Mouse (Mus musculus) intestine, embryonic 16.5 days (tissue): ENCODE results near the gene Slamf7. TPM values are rescaled to one million over a fixed set of nuclear protein-coding genes. Genes with fewer than 3 reads are reported as not detected.

Source experiments
- ATAC-seq: fragments of 200-750 bp; cut with Nextera tagmentation; 2 replicates; pipeline ENCODE4 v1.8.0; 2017; ENCODE audit warnings: moderate TSS enrichment, moderate library complexity
- H3K27ac ChIP-seq: fragments of 300-500 bp; sonication (generic); 2 replicates; pipeline ENCODE4 v1.5.1; 2014; ENCODE audit warnings: mild to moderate bottlenecking, low read length
- H3K27me3 ChIP-seq: fragments of 300-500 bp; sonication (generic); replicated peaks from 2 replicates; pipeline ENCODE4 v1.6.1; 2014; ENCODE audit warnings: low read length, control low read depth, mixed read lengths; ENCODE audit not compliant: control insufficient read depth, insufficient read depth
- H3K36me3 ChIP-seq: fragments of 300-500 bp; sonication (generic); 2 replicates; pipeline ENCODE4 v1.6.1; 2014; ENCODE audit warnings: low read length, control low read depth; ENCODE audit not compliant: control insufficient read depth, insufficient read depth
- H3K4me1 ChIP-seq: fragments of 300-500 bp; sonication (generic); 2 replicates; pipeline ENCODE4 v1.6.1; 2014; ENCODE audit warnings: low read length, control low read depth, mixed read lengths; ENCODE audit not compliant: control insufficient read depth, insufficient read depth
- H3K4me2 ChIP-seq: fragments of 300-500 bp; sonication (generic); 2 replicates; pipeline ENCODE4 v1.6.1; 2014; ENCODE audit warnings: low read depth, low read length, control low read depth
- H3K4me3 ChIP-seq: fragments of 300-500 bp; sonication (generic); 2 replicates; pipeline ENCODE4 v1.5.1; 2014; ENCODE audit warnings: mild to moderate bottlenecking, low read length
- H3K9ac ChIP-seq: fragments of 300-500 bp; sonication (generic); 2 replicates; pipeline ENCODE4 v1.6.1; 2014; ENCODE audit warnings: low read depth, low read length
- H3K9me3 ChIP-seq: fragments of 300-500 bp; sonication (generic); 2 replicates; pipeline ENCODE4 v1.6.1; 2016; ENCODE audit warnings: low read length, control low read depth; ENCODE audit not compliant: control insufficient read depth
- WGBS: fragments of 180-500 bp; shearing (Covaris S2); extraction: QIAGEN DNeasy Blood & Tissue Kit; methylation state at CpG from one replicate; pipeline ENCODE4 v1.1.7; 2014; 5-methylcytosine and 5-hydroxymethylcytosine counted together
- polyA plus RNA-seq: library from polyadenylated mRNA; unstranded; fragments of >200 nt; fragmentation: Nextera tagmentation; extraction: Ambion mirVana; gene quantifications from 2 replicates; pipeline ENCODE4 v1.2.1, GENCODE M21; 2015

Gene Slamf7
- polyA plus RNA-seq, 1 experiment from 2014 or later: 0.18 TPM

- WGBS: 81% methylated on average over 3 of the region's 3 CpGs
- no peak for ATAC-seq
- no peak overlapping the region for H3K4me2 ChIP-seq
These were observed 25.0 kb downstream of the Slamf7 start for GRCm38 (mm10) chr1:171627801-171628200.

DNA sequence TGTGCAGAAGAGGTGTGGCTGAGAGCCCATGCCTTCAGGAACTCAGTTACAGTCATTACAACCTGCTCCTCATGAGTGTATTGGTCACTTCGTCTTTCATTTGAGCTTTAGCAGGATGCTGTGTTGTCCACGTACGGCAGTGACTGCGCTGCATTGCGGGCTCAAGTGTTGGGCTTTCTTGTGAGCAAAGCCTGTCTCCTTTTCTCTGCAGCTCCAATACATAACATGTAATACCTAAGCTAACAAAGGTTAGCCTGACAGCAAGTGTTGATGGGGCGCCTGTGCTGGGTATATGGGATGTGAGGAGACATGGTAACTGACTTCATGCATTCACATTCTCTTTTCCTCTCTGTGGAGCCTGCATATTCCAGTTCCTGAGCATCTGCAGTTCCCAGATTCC, 32.7 kb downstream of the Slamf7 start:
- no peaks in the 10 kb centered on the region for H3K36me3 ChIP-seq
- H3K27ac ChIP-seq: no peak overlapping the region
- 89% methylated on average over 6 of the region's 6 CpGs for WGBS
- no peaks in the 10 kb centered on the region for H3K9me3 ChIP-seq
- H3K27me3 ChIP-seq: no peaks in the 10 kb centered on the region
- no peak overlapping the region for H3K4me3 ChIP-seq
- no peaks in the 10 kb centered on the region for H3K4me1 ChIP-seq
- H3K9ac ChIP-seq: no peak overlapping the region
- no peak for ATAC-seq
- no peak overlapping the region for H3K4me2 ChIP-seq

More at GRCm38 (mm10) chr1:171627801-171628200, 25.0 kb downstream of the Slamf7 start:
- no peaks in the 10 kb centered on the region for H3K4me1 ChIP-seq
- H3K27me3 ChIP-seq: no peaks in the 10 kb centered on the region
- no peak overlapping the region for H3K27ac ChIP-seq
- H3K4me3 ChIP-seq: no peak overlapping the region
- H3K9me3 ChIP-seq: no peaks in the 10 kb centered on the region
- H3K36me3 ChIP-seq: no peaks in the 10 kb centered on the region
- H3K9ac ChIP-seq: no peak overlapping the region

DNA sequence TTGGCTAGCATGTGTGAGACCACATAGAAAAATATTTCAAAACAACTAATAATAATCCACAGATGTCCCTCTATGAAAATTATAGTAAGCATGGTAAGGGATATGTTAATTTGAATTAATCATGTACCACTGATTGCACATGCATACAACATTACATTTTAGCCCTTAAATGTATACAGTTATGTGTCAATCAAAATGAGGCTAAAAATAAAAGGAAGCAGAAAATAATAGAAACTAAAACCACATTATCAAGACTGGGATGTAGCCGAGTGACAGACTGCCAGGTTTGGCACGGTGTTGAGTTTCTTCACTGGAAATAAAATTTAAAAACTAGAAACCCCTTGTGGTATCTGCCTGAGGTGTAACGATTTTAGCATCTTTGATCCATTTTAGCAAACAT, 33.2 kb downstream of the Slamf7 start:
- WGBS: 87% methylated on average over 3 of the region's 3 CpGs
- Histone ChIP-seq H3K36me3 (no peaks in the 10 kb centered on the region), H3K4me3 (no peak overlapping the region), H3K9me3 (no peaks in the 10 kb centered on the region), H3K4me2 (no peak overlapping the region), H3K4me1 (no peaks in the 10 kb centered on the region), H3K9ac (no peak overlapping the region), H3K27me3 (no peaks in the 10 kb centered on the region), H3K27ac (no peak overlapping the region)
- ATAC-seq: no peak

- 79% methylated on average over 8 of the region's 8 CpGs for WGBS
- H3K4me2 ChIP-seq: no peak overlapping the region
- no peak for ATAC-seq
- no peaks in the 10 kb centered on the region for H3K4me1 ChIP-seq
- no peaks in the 10 kb centered on the region for H3K9me3 ChIP-seq
- H3K36me3 ChIP-seq: no peaks in the 10 kb centered on the region
- H3K27me3 ChIP-seq: no peaks in the 10 kb centered on the region
- no peak overlapping the region for H3K4me3 ChIP-seq
- H3K9ac ChIP-seq: no peak overlapping the region
- no peak overlapping the region for H3K27ac ChIP-seq
These were observed 33.8 kb downstream of the Slamf7 start for GRCm38 (mm10) chr1:171619001-171619400.

GRCm38 (mm10) chr1:171616881-171617515, 35.8 kb downstream of the Slamf7 start:
- Histone ChIP-seq H3K27ac (no peak overlapping the region), H3K4me2 (no peak overlapping the region), H3K27me3 (no peaks in the 10 kb centered on the region), H3K36me3 (no peaks in the 10 kb centered on the region), H3K4me1 (no peaks in the 10 kb centered on the region), H3K9me3 (no peaks in the 10 kb centered on the region), H3K9ac (no peak overlapping the region), H3K4me3 (no peak overlapping the region)
- 78% methylated on average over 11 of the region's 11 CpGs for WGBS
- ATAC-seq: no peak

DNA sequence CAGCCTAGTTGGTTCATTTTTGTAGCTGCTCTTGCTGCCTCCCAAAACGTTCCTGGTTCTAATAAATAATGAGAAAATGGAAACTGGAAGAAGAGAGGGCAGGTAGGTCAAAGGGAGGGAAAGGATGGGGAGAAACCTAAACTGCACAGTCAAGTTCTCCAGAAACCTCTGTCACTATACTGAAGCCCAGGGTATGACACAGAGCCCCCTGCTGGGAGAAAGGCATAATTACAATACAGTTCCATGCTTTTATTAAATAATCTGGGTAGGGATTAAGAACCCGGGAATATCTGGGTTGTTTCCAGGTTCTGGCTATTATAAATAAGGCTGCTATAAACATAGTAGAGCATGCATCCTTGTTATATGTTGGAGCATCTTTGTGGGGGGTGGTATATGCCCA, 38.9 kb downstream of the Slamf7 start:
- ATAC-seq: no peak
- Histone ChIP-seq H3K4me2 (no peak overlapping the region), H3K27ac (no peak overlapping the region), H3K4me3 (no peak overlapping the region), H3K9ac (no peak overlapping the region), H3K9me3 (no peaks in the 10 kb centered on the region), H3K36me3 (no peaks in the 10 kb centered on the region), H3K4me1 (no peaks in the 10 kb centered on the region), H3K27me3 (no peaks in the 10 kb centered on the region)
- WGBS: 31% methylated on average over 2 of the region's 2 CpGs

DNA sequence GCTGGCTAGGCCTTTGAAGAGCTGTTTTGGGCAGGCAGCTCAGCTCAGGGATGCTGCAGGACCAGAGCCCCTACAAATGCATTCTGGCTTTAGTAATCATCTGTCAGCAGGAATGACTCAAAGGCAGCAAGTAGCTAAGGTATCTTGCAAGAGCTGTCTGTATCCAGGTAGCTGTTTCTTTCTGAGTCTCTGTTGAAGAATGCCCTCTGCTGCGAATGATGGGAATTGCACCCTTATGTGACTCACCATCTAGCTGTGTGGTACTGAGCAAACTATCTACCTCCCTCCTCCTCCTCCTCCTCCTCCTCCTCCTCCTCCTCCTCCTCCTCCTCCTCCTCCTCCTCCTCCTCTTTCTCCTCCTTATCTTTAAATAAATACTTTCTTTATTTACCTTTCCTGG, 42.1 kb downstream of the Slamf7 start:
- Histone ChIP-seq H3K27me3 (no peaks in the 10 kb centered on the region), H3K4me3 (no peak overlapping the region), H3K4me2 (no peak overlapping the region), H3K4me1 (no peaks in the 10 kb centered on the region), H3K27ac (no peak overlapping the region), H3K9ac (no peak overlapping the region), H3K9me3 (no peaks in the 10 kb centered on the region), H3K36me3 (no peaks in the 10 kb centered on the region)
- ATAC-seq: no peak
- WGBS: 40% methylated on average over 1 of the region's 1 CpGs

DNA sequence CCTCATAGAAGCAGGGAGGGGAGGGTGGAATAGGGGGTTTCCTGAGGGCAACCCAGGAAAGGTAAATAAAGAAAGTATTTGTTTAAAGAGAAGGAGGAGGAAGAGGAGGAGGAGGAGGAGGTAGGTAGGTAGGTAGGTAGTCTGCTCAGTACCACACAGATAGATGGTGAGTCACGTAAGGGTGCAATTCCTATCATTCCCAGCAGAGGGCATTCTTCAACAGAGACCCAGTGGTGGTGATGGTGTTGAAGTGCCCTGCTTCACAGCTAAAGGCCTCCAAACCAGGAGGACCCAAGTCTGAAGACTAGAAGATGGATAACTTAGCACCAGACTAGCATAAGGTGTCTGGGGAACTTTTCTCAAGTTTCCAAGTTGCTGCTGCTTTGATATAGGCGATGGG, 42.8 kb downstream of the Slamf7 start:
- Histone ChIP-seq H3K9ac (no peak overlapping the region), H3K36me3 (no peaks in the 10 kb centered on the region), H3K27ac (no peak overlapping the region), H3K4me3 (no peak overlapping the region), H3K9me3 (no peaks in the 10 kb centered on the region), H3K4me1 (no peaks in the 10 kb centered on the region), H3K27me3 (no peaks in the 10 kb centered on the region), H3K4me2 (no peak overlapping the region)
- WGBS: 94% methylated on average over 2 of the region's 2 CpGs
- no peak for ATAC-seq

- Histone ChIP-seq H3K9me3 (no peaks in the 10 kb centered on the region), H3K4me1 (no peaks in the 10 kb centered on the region), H3K4me2 (no peak within 1 kb of the TSS), H3K27me3 (no peaks in the 10 kb centered on the region), H3K9ac (no peak within 1 kb of the TSS), H3K4me3 (no peak within 1 kb of the TSS), H3K27ac (no peak within 1 kb of the TSS), H3K36me3 (no peaks in the 10 kb centered on the region)
- WGBS: 79% methylated on average over 9 of the region's 9 CpGs
- ATAC-seq: no peak
These were observed 45.7 kb downstream of the Slamf7 start, which contains the start of gene Ly9 for GRCm38 (mm10) chr1:171607176-171607575. Gene Ly9, minus strand, starts transcription at chr1:171607410.

DNA sequence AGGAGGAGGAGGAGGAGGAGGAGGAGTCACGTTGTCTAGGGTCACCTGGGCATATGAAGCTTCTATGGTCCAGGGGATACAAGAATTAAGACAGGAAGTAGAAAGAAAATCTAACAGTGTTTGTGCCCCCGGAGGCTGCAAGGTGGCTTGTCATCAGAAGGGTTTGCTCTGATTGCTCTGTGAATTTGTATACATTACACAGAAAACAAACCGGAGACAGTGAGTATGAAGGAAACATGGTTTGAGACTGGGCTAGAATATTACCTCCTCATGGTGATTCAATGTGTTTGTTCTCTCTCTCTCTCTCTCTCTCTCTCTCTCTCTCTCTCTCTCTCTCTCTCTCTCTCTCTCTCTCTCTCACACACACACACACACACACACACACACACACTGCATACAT, 46.2 kb downstream of the Slamf7 start:
- 67% methylated on average over 3 of the region's 3 CpGs for WGBS
- ATAC-seq: no peak
- H3K4me3 ChIP-seq: no peak overlapping the region

More for the DNA sequence above, 46.2 kb downstream of the Slamf7 start:
- H3K27me3 ChIP-seq: no peaks in the 10 kb centered on the region
- no peaks in the 10 kb centered on the region for H3K4me1 ChIP-seq
- no peaks in the 10 kb centered on the region for H3K9me3 ChIP-seq
- no peak overlapping the region for H3K4me2 ChIP-seq
- H3K9ac ChIP-seq: no peak overlapping the region
- H3K27ac ChIP-seq: no peak overlapping the region
- no peaks in the 10 kb centered on the region for H3K36me3 ChIP-seq
